Mouse (Mus musculus): Measurements from ENCODE around the gene Gm9495. TPM values are rescaled to one million over a fixed set of nuclear protein-coding genes. Genes with fewer than 3 reads are reported as not detected.

Gm9495 gene
- not detected for polyA plus RNA-seq (2012; fragmentation: generic; extraction: Trizol)

DNA sequence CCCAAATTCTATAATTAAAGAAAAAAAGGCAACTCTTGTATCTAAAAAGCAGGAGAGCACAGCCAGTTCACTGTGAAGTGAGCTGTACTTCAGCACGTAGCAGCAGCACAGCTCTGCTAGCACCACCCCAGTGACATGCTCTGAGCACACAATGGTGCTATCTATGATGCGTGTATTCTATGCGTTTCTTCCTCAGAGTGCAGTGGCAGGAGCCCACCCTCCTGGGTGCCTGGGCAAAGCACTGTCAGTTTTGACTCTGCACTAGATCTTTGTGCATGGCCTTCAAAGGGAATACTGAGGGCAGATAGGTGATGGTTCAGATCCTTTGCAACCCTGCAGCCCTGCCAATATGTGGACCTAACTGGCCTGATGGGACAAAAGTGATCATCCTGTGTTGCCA lies at the start of gene Gm9495:
Gm9495 (minus strand) TSS at position 101 of the 400 bp plus-strand sequence.

Other genes with a start within 250 kb of the Gm9495 start
- gene Zfp930, start 244.5 kb downstream of the Gm9495 start, polyA plus RNA-seq (2012; fragmentation: generic; extraction: Trizol), result 1 to 10 TPM in 1 of 2 experiments, under 1 TPM in 1; 0.07 to 1.2 TPM
- gene D130040H23Rik, start 182.5 kb downstream of the Gm9495 start, polyA plus RNA-seq (2012; fragmentation: generic; extraction: Trizol), result under 1 TPM; 0.02 to 0.52 TPM
- gene Gm7697, start 69.4 kb upstream of the Gm9495 start, polyA plus RNA-seq (2012; fragmentation: generic; extraction: Trizol), result not detected
- gene Zfp868, start 172.0 kb upstream of the Gm9495 start, polyA plus RNA-seq (2012; fragmentation: generic; extraction: Trizol), result 1 to 10 TPM in 1 of 2 experiments, under 1 TPM in 1; 0.18 to 3.5 TPM
- under 1 TPM; 0.04 to 0.83 TPM for gene Zfp964, start 200.9 kb upstream of the Gm9495 start, polyA plus RNA-seq (2012; fragmentation: generic; extraction: Trizol)